Mouse (Mus musculus): ENCODE results near the gene Gstm4. TPM values are rescaled to one million over a fixed set of nuclear protein-coding genes. Genes with fewer than 3 reads are reported as not detected.
"Not testable (repeated sequence)": the region's sequence is repeated elsewhere in the genome, so short reads cannot be mapped to it uniquely, and the experiment has no call there.

The Gstm4 gene
- total RNA-seq, 2 experiments from 2014 or later = 11.3 to 13.5 TPM

- intact Hi-C loops (cut with DNase I) = no loop called here
- peak; percentile 66 to 77 for DNase-seq
Measured at GRCm38 (mm10) chr3:108070295-108071293, 25.9 kb upstream of the Gstm4 start.

DNA sequence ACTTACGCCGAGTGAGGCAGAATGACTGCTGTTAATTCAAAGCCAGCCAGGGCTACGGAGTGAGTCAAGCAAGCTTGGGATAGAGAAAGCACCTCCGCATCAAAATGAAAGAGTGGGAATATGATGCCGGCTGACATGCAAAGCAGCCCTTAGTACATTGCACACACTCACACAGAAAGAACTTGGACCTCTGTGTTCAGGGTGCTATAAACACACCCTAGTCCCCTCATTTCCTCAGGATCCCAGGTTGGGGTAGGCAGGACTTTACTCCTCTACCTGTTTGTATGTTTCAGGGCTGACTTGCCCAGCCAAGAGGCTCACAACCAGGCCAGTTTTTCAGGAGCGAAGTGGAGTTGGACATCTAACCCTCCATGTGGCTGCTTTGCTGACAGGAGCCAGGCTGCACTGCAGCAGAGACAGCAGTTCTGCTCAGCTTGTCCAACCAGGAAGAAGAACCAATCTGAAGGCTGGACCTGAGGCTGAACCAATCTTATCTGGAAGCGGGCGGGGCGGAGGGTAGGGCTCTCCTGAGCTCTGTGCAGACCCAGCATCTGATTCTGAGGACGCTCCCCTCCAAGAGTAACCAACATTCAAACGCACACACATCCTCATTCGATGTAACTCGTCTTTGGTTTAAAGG is 24.7 kb upstream of the Gstm4 start:
- intact Hi-C loops (cut with DNase I) = loop anchor here (10.0 kb wide), 1 partner anchor 375 kb away; the partner anchor contains the start of gene Ahcyl1
- DNase-seq = no peak

GRCm38 (mm10) chr3:108068826-108069225 is 24.1 kb upstream of the Gstm4 start:
- DNase-seq = no peak
- intact Hi-C loops (cut with DNase I) = loop anchor here (10.0 kb wide), 1 partner anchor 374 kb away; the partner anchor contains the start of gene Ahcyl1

DNA sequence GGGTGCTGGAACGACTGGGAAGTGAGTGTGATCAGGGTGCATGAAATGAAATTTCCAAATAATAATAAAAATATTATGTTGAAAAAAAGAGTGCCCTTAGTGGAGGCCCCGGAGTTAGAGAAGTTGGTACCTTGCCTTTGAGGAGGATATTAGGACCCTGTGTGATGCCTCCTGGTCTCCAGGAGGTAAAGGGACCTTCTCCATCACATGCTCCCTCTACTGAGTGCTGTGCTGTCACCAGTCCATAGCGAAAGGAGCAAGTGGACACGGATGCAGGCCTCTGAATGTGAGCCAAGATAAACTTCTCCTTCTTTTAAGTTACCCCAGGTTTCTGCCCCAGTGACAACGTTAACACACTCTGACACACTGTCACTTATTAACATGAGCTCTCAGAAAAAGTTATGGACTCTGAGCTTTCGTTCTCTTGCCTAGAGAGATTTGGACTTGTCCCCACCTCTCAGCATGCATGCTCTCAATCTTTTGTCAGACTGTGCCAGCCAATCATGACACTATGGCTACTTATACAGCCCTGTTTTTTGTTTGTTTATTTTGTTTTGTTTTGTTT is 22.8 kb upstream of the Gstm4 start:
- DNase-seq = no peak
- intact Hi-C loops (cut with DNase I) = loop anchor here (10.0 kb wide), 1 partner anchor 373 kb away; the partner anchor contains the start of gene Ahcyl1

DNA sequence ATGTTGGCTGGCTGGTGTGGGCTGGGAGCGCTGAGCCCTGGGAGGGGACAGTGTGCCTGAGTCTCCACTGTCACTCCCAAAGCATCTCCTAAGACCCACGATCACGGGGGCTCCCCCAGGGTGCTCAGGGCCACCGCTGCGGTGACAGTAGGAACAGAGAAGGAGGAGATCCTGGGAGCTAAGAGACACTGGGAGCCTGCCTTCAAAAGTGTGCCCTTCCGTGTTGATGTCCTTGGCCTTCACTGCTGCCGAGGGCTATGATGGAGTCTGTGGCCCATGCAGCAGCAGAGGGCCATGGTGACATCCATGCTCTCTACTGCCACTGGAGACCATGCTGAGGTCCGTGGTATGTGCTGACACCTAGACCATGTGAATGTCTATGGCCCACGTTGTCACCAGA is 20.9 kb upstream of the Gstm4 start:
- intact Hi-C loops (cut with DNase I) = loop anchor here (10.0 kb wide), 1 partner anchor 371 kb away; the partner anchor contains the start of gene Ahcyl1
- no peak for DNase-seq

DNA sequence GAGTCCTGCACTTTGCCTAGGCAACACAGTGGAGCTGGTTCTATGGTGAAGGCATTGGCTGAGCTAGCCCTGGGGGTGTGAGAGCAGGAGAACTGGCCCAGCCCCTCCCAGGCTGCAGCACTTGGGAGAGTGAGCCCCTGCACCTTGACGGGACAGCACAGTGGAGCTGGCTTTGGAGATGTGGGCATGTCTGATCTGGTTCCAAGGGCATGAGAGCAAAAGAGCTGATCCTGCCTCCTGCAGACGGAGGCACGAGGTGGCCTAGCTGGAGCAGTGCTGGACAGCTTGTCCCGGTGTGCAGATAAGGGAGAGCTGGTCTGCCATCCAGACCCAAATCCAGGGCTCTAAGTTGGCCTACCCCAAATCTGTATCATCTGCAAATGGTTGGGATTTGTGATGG is 20.0 kb upstream of the Gstm4 start:
- DNase-seq = no peak
- intact Hi-C loops (cut with DNase I) = loop anchor here (5.0 to 10.0 kb wide), 4 partner anchors 47 to 370 kb away; partner anchors contain the start of genes Ahcyl1 and Gstm1

DNA sequence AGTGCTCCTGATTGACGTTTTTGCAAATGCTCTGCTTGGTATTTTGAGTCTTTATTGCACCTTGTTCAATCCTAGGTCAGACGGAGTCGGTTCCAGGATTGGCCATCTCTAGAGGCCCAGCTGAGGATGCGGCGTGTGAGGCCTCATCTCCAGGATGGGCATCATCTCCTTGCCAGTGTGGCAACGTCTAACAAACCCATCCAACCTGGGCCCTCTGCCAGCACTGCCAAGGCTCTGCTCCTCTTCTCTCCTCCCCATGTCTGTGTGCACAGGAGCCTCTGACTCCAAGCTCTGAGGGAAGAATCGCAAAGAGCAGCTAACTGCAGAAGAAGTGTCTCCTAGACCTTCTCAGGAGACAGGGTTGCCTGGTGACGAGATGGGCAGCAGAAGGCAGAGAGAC is 18.0 kb upstream of the Gstm4 start:
- no peak for DNase-seq

DNA sequence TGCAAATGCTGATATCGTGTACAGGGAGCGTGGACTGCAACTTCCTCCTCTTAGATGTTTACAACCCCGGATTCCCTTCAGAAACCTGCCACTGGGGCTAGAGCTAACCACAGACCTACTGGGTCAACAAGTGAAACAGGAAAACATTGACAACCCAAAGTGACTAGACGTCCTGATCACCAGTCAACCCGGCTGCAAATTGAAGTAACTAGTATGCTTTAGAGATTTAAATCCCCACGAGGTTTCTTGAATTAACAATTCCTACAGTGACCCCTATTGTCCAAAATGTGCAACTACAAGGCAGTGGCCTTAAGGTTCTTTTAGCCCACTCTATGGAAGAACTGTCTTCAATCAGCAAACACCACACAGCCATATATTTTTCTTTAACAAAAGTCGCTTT is 16.7 kb upstream of the Gstm4 start:
- intact Hi-C loops (cut with DNase I) = loop anchor here (2.0 to 10.0 kb wide), 5 partner anchors 44 to 367 kb away; partner anchors contain the start of genes Ahcyl1 and Gstm1
- DNase-seq = no peak

More for the DNA sequence above, 18.0 kb upstream of the Gstm4 start:
- intact Hi-C loops (cut with DNase I) = loop anchor here (5.0 to 10.0 kb wide), 4 partner anchors 45 to 368 kb away; partner anchors contain the start of genes Ahcyl1 and Gstm1

DNA sequence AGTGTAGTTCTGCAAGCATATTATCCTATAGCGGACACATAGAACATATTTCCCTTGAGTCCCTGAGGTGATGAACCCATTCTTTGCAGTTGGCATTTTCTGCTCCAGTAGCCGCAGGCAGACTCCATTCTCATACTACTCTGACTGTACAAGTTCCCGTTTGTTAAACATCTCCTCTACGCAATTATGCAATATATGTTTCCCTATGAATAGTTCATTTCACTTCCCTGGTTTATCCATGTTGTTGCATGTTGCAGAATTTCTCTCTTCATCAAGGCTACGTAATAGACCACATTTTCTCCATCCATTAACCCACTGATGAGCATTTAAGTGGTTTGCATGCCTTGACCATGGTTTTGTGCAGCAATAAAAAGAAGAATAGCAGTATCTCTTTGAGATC is 5.8 kb upstream of the Gstm4 start:
- intact Hi-C loops (cut with DNase I) = no loop called here

DNA sequence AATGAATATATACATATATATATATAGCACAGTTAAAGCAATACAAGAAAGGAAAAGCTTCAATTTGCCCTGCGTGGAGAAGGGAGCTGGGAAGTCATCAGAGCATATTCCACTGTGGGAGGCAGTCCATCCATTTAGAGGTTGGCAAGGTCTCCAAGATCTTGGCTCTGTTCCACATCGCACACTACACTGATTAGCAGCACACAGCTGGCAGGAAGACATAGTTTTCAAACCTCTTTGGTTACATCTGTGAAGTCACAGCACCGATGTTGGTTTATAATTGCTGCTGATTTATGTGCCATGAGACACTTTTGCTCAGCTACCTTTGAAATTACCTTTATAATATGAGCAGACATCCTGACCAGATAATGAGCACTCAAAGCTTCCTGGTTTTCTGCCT is 3.6 kb upstream of the Gstm4 start:
- no peak for DNase-seq
- intact Hi-C loops (cut with DNase I) = no loop called here

More for the DNA sequence above, 5.8 kb upstream of the Gstm4 start:
- DNase-seq = no peak

DNA sequence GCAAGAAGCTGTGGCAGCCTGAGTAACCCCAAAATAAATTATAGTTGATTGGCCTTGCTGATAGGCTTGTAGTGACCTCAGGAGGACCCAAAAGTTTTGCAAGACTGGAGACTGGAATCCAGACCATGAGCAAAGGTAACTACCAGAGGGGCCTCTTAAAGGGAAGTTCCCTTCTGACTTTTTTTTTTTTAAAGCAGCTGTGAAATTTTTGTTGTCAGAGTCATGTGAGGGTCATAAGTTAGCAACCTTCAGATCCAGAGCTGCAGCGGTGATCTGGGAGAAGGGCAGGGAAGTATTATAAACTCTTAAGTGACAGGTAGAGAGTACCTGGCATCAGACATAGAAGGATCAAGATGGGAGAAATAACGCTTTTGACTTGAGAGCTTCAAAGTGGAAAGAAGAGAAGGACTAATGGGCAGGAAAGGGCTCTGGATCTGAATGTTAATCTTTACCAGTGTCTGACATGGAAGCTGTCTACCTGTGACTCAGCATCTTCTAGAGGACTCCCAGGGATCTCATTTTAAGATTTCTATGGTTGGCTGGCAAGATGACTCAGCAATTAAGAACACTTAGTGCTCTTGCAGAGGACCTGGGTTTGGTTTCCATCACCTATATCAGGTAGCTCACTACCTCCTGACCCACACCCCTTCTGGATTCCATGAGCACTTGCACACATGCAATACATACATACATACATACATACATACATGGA is 2.4 kb upstream of the Gstm4 start:
- intact Hi-C loops (cut with DNase I) = no loop called here
- DNase-seq = no peak

DNA sequence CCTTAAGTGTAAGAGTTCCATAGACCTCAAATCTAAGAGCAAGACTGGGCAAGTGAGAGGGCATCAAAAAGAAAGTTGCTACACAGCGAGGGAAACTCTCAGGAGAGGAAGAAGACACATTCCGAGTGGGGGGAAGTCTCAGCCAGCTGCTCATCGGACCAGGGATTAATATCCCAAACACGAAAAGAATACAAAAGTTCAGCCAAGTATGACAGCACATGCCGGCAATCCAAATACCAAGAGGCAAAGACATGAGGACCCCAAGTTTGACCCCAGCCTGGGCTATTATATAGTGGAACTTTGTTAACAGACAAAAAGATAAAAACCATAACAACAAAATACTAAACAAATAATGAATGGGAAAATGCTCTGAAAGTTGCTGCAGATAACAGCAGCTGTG is 11.5 kb downstream of the Gstm4 start:
- no peak for DNase-seq
- intact Hi-C loops (cut with DNase I) = no loop called here

DNA sequence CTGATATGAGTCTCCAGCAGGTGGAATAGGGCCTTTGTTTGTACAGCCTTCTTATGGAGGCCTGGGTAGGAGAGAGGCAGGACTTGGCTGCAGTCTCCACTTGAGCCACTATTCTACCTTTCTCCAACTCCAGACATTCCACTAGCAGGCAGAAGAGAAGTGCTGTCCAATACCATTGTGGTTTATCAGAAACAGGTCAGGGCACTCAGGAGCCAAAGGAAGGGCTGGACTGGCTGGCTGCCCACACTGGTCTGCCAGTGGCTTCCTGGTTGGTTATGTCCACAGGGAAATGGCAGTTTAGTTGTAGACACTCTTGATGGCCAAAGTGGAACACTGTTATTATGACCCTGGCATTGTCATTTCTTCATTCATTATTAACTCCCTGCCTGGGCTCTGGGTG is 12.6 kb downstream of the Gstm4 start:
- intact Hi-C loops (cut with DNase I) = no loop called here
- no peak for DNase-seq

- intact Hi-C loops (cut with DNase I) = no loop called here
- no peak for DNase-seq
Measured at GRCm38 (mm10) chr3:108028641-108029365, 15.9 kb downstream of the Gstm4 start.

DNA sequence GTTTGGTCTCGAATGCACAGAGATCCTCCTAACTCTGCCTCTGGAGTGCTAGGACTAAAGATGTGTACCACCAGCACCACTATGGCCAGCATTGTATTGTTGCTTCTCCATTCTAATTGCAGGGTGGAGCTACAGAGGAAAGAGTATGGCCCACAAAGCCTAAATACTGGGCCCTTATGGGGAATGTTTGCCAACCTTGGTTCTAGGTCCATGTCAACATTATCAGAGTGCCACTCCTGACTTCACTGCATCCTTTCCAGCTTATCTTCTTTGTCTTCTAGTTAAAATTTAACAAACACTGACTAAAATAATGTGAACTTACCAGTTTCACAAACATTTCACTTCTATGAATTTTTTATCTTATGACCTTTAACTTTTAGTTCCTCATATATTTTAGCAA is 18.1 kb downstream of the Gstm4 start:
- no peak for DNase-seq
- intact Hi-C loops (cut with DNase I) = no loop called here

GRCm38 (mm10) chr3:108026049-108026448 is 18.6 kb downstream of the Gstm4 start:
- DNase-seq = no peak
- intact Hi-C loops (cut with DNase I) = no loop called here

DNA sequence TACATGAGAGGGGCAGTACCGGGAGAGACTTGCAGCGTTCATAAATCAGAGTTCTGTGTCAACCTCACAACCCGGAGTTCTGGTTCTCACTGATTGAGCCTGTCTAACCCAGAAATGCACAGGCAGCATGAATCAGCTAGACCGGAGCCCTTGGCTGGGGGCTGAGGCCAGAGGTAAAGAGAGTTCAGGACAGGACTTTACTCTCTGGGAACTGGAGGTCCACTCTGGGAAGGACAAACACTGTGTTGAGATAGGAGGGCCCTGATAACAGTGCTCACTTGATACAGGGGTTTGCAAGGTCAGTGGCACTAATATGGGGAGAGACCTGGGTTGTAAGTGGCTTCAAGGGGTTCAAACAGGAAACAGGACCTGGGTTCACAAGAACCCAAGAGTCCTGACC is 19.4 kb downstream of the Gstm4 start:
- DNase-seq = no peak
- intact Hi-C loops (cut with DNase I) = no loop called here

DNA sequence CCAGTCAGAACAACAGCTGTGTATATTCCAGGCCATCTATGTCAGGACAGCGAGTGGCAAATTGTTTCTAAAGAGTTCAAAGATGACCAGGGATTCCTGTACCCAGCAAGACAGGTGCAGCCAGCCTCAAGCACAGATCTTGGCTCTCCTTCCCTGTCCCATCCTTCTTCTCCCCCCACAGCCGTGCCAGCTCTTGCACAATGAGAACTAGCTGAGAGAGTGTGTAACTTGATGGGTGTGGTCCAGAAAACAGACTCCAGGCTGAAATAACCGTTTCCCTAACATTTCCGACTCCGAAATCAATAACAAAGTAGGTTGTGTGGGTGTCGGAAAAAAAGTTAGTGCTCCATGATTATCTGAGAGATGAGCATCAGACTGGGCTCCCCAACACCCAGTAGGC is 22.0 kb downstream of the Gstm4 start:
- intact Hi-C loops (cut with DNase I) = no loop called here
- DNase-seq = peak in 1 of 2 experiments; percentile 64

- DNase-seq; intact Hi-C loops (cut with DNase I): not testable (repeated sequence)
Measured at GRCm38 (mm10) chr3:108020351-108021022, 24.2 kb downstream of the Gstm4 start.
